Mouse (Mus musculus): ENCODE results near the gene Ncf4. TPM values are rescaled to one million over a fixed set of nuclear protein-coding genes. Genes with fewer than 3 reads are reported as not detected.

The Ncf4 gene
- polyA plus RNA-seq, 1 experiment: 294 TPM

- no peak overlapping the region for H3K27ac ChIP-seq (ENCODE audit: control insufficient read depth, insufficient read depth, low read depth, low read length, poor library complexity)
- 78% methylated on average over 4 of the region's 4 CpGs for WGBS
- H3K4me1 ChIP-seq (ENCODE audit: control insufficient read depth, insufficient read depth, low read length): peaks cover 1% of the 10 kb centered on the region; the same call in 1 of the 2 replicates
- TF ChIP-seq CTCF (IDR thresholded peaks at IDR 0.05; ENCODE audit: control insufficient read depth, insufficient read depth, low read length) (no peak), POLR2A (IDR thresholded peaks at IDR 0.05; ENCODE audit: borderline replicate concordance, control insufficient read depth, low read depth, low read length) (no peak)
- no peak overlapping the region for H3K4me3 ChIP-seq (replicated peaks; ENCODE audit: control insufficient read depth, low read depth, low read length)
These were observed 49.1 kb downstream of the Ncf4 start for GRCm38 (mm10) chr15:78293716-78294115.

GRCm38 (mm10) chr15:78298558-78298957 is 54.0 kb downstream of the Ncf4 start:
- Histone ChIP-seq H3K27ac (ENCODE audit: control insufficient read depth, insufficient read depth, low read depth, low read length, poor library complexity) (no peak overlapping the region), H3K4me1 (ENCODE audit: control insufficient read depth, insufficient read depth, low read length) (peaks cover 6% of the 10 kb centered on the region), H3K4me3 (replicated peaks; ENCODE audit: control insufficient read depth, low read depth, low read length) (no peak overlapping the region)
- no peak for TF ChIP-seq POLR2A (IDR thresholded peaks at IDR 0.05; ENCODE audit: borderline replicate concordance, control insufficient read depth, low read depth, low read length)
- TF ChIP-seq CTCF (IDR thresholded peaks at IDR 0.05; ENCODE audit: control insufficient read depth, insufficient read depth, low read length): no peak
- WGBS: 63% methylated on average over 1 of the region's 1 CpGs

GRCm38 (mm10) chr15:78299641-78300040 is 55.0 kb downstream of the Ncf4 start:
- TF ChIP-seq CTCF (IDR thresholded peaks at IDR 0.05; ENCODE audit: control insufficient read depth, insufficient read depth, low read length) (no peak), POLR2A (IDR thresholded peaks at IDR 0.05; ENCODE audit: borderline replicate concordance, control insufficient read depth, low read depth, low read length) (no peak)
- peaks cover 6% of the 10 kb centered on the region for H3K4me1 ChIP-seq (ENCODE audit: control insufficient read depth, insufficient read depth, low read length)
- no peak overlapping the region for H3K27ac ChIP-seq (ENCODE audit: control insufficient read depth, insufficient read depth, low read depth, low read length, poor library complexity)
- no peak overlapping the region for H3K4me3 ChIP-seq (replicated peaks; ENCODE audit: control insufficient read depth, low read depth, low read length)
- WGBS: 14% methylated on average over 3 of the region's 3 CpGs

- Histone ChIP-seq H3K27ac (ENCODE audit: control insufficient read depth, insufficient read depth, low read depth, low read length, poor library complexity) (no peak overlapping the region), H3K4me3 (replicated peaks; ENCODE audit: control insufficient read depth, low read depth, low read length) (no peak overlapping the region), H3K4me1 (ENCODE audit: control insufficient read depth, insufficient read depth, low read length) (peaks cover 7% of the 10 kb centered on the region)
- TF ChIP-seq CTCF (IDR thresholded peaks at IDR 0.05; ENCODE audit: control insufficient read depth, insufficient read depth, low read length) (no peak), POLR2A (IDR thresholded peaks at IDR 0.05; ENCODE audit: borderline replicate concordance, control insufficient read depth, low read depth, low read length) (no peak)
These were observed 56.2 kb downstream of the Ncf4 start for GRCm38 (mm10) chr15:78300773-78301172.

DNA sequence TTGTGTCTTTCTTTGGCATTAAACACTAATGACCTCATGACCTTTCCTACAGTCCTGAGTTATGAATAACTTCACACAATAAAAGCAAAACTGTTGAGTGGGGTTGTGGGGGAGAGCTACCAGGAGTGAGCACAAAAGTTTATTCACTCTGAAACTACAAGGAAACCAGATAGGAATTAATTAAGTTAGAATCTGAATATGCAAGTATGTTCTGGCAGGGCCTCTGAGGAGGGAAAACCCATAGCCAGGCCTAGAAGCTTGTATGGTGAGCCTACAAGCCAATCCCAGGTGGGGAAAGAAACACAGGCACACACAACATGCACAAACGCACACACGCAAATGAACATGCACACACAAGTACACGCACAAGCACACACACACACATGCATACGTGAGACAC is 58.1 kb downstream of the Ncf4 start:
- Histone ChIP-seq H3K4me3 (replicated peaks; ENCODE audit: control insufficient read depth, low read depth, low read length) (no peak overlapping the region), H3K4me1 (ENCODE audit: control insufficient read depth, insufficient read depth, low read length) (peaks cover 9% of the 10 kb centered on the region)

DNA sequence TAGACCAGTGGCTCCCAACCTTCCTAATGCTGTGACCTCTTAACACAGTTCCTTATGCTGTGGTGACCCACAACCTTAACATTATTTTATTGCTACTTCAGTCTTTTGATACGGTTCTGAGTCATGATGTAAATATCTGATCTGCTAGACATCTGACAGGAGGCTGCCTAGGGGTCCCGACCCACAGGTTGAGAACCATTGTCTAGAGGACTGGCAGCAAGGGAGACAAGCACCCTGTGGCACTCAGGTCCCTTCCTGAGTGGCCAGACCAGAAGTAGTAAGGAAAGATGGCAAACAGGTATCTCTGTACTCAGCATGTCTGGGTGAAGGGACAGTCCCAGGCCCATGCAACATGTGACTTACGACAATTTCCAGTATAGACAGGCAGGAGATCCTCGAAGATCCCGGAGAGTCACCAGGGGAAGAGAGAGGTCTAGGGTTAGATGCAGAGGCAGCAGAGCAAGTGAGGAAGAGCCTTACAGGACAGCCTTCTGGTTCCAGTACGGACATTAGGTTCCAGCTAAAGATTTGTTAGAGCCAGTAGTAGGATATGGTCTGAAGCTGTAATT is 59.1 kb downstream of the Ncf4 start:
- WGBS: 74% methylated on average over 6 of the region's 6 CpGs
- Histone ChIP-seq H3K4me1 (ENCODE audit: control insufficient read depth, insufficient read depth, low read length) (peaks cover 7% of the 10 kb centered on the region), H3K4me3 (replicated peaks; ENCODE audit: control insufficient read depth, low read depth, low read length) (no peak overlapping the region), H3K27ac (ENCODE audit: control insufficient read depth, insufficient read depth, low read depth, low read length, poor library complexity) (no peak overlapping the region)
- TF ChIP-seq CTCF (IDR thresholded peaks at IDR 0.05; ENCODE audit: control insufficient read depth, insufficient read depth, low read length): no peak
- no peak for TF ChIP-seq POLR2A (IDR thresholded peaks at IDR 0.05; ENCODE audit: borderline replicate concordance, control insufficient read depth, low read depth, low read length)

More for the DNA sequence above, 58.1 kb downstream of the Ncf4 start:
- TF ChIP-seq POLR2A (IDR thresholded peaks at IDR 0.05; ENCODE audit: borderline replicate concordance, control insufficient read depth, low read depth, low read length) (no peak), CTCF (IDR thresholded peaks at IDR 0.05; ENCODE audit: control insufficient read depth, insufficient read depth, low read length) (no peak)
- H3K27ac ChIP-seq (ENCODE audit: control insufficient read depth, insufficient read depth, low read depth, low read length, poor library complexity): no peak overlapping the region
- 92% methylated on average over 4 of the region's 4 CpGs for WGBS

DNA sequence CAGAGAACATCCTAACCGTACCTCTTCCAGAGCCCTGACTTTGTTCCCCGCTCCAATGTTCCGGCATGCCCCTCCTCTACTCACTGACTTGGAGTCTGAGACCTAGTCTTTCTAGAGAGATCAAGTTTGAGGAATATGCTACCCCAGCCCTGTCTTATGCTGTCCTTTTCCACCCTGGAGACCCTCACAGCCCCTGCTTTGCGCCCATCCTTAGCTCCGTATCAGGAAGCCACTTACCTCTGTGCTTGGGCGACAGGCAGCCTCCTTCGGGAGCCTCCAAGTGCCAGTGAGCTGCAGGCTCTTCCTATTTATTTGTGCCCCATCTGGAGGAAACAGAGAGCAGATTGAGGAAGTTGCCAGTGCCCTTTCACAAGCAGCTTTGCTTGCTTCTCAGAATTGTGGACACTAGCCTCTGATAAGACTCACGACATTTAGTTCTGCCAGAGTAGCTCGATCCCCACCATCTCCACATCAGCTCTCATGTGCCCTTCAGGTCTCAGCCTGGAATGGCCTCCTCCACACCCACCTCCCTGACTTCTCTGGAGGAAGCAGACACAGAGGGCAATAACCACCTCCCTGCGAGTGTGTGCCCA is 60.8 kb downstream of the Ncf4 start, which contains the start of gene Csf2rb2:
TSS of gene Csf2rb2 (minus strand) at position 381 of the 593 bp plus-strand sequence.
- peak within 1 kb of the TSS; percentile 68 for H3K4me3 ChIP-seq (replicated peaks; ENCODE audit: control insufficient read depth, low read depth, low read length)
- peaks cover 5% of the 10 kb centered on the region; the same call in 1 of the 2 replicates for H3K4me1 ChIP-seq (ENCODE audit: control insufficient read depth, insufficient read depth, low read length)
- no peak for TF ChIP-seq POLR2A (IDR thresholded peaks at IDR 0.05; ENCODE audit: borderline replicate concordance, control insufficient read depth, low read depth, low read length)
- no peak for TF ChIP-seq CTCF (IDR thresholded peaks at IDR 0.05; ENCODE audit: control insufficient read depth, insufficient read depth, low read length)
- peak within 1 kb of the TSS; percentile 79 for H3K27ac ChIP-seq (ENCODE audit: control insufficient read depth, insufficient read depth, low read depth, low read length, poor library complexity)
- 16% methylated on average over 10 of the region's 10 CpGs for WGBS

GRCm38 (mm10) chr15:78309865-78310264 is 65.3 kb downstream of the Ncf4 start:
- Histone ChIP-seq H3K4me3 (replicated peaks; ENCODE audit: control insufficient read depth, low read depth, low read length) (no peak overlapping the region), H3K4me1 (ENCODE audit: control insufficient read depth, insufficient read depth, low read length) (peaks cover 3% of the 10 kb centered on the region; the same call in 1 of the 2 replicates), H3K27ac (ENCODE audit: control insufficient read depth, insufficient read depth, low read depth, low read length, poor library complexity) (no peak overlapping the region)
- TF ChIP-seq CTCF (IDR thresholded peaks at IDR 0.05; ENCODE audit: control insufficient read depth, insufficient read depth, low read length) (no peak), POLR2A (IDR thresholded peaks at IDR 0.05; ENCODE audit: borderline replicate concordance, control insufficient read depth, low read depth, low read length) (no peak)
- 33% methylated on average over 5 of the region's 5 CpGs for WGBS

Measured in bone marrow, adult 2 months (tissue).